Mouse (Mus musculus): Measurements from ENCODE around the gene Adam22.
"Not testable (repeated sequence)": the region's sequence is repeated elsewhere in the genome, so short reads cannot be mapped to it uniquely, and the experiment has no call there.

The Adam22 gene

DNA sequence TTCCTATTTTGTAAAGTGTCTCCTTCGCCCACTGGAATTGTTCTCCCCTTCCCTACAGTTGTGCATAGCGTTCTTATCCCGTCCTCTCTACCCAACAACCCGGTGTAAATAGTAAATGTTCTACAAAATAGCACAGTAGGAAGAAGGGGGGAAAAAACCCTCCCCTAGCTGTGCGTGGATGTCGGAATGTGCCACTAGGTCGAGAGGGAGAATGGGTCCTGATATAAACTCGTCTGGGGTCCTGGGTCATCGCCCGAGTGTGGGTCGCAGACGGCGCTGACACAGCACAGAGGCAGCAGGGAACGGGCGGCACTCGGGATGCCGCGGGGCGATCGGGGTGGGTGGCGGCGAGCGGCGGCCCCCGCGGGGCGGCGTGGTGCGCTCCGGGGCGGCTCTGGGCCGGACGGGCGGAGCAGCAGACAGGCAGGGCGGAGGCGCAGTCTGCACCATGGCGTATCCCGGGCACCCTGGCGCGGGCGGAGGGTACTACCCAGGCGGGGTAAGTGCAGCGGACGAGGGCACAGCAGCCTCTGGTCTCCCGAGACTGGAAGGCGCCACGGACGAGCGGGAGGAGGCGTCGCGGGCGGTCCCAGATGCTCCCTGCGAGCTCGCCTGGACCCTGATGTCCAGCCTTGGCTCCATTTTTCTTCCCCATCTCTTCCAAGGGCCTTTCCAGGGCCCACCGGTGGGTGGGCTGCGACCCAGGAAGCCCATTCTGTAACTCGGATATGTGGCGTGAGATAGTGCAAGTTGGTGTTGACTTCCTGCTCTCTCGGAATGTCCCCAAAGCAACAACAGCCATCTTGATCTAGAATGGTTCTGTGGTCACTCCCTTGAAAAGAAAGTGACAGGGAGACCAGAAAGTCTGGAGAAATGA is 311.6 kb downstream of the Adam22 start:
- peak; percentile 77 for DNase-seq (ENCODE audit: low spot score)

DNA sequence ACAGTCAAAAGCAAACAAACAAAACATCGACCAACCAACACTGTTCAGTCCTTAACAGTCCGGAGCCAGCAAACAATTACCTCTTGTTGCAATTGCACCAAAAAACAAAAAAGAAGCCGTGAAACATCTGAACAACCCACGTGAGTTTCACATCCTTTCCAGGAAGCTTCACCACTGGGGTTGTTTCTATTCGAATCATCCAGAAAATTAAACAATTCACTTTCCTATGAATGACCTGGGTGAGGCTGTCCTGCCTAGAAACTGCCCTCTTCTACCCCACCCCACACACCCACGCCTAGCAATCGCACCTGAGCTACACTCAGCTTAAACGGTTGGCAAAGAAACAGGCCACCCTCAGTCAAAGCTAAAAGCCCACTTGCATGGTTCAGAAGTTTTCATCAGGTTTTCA is 312.2 kb downstream of the Adam22 start:
- DNase-seq (ENCODE audit: low spot score): no peak

DNA sequence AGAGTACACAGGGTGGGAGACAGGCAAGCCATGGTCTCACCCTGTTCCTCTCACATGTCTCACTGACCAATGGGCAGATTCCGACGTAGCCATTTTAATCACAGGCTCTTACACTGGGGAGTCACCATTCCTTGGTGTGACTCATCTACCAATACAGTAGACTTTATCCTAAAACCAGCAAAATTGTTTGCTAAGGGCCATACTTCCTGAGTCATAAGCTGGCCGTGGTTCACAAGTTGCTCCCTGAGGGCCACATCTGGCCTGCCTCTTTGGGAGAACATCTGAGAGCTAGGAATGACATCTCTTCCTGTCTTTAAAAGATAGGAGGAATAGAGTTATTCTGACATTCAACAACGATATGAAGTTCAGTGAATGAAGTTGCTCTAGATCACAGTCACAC is 314.1 kb downstream of the Adam22 start:
- DNase-seq (ENCODE audit: low spot score): no peak

DNA sequence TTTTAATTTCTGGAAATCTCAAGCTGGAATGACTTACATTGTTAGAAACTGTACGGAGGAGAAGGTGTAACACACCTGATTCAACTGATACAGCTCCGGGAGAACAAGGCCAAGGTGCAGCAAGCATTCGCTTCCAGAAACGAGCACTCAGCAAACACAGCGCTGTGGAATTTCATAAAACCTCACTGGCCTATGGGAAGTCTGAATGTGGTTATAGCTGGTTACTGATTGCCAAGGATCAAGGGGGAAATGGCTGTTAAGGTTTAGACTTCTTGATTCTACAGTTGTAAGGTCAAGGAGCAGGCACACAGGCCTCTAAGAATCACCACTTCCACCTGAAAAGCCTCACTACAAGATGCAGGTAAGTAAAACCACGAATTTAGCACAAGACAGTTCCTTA is 322.1 kb downstream of the Adam22 start, which contains the start of gene Sri:
Sri (plus strand) TSS at position 224 of the 400 bp plus-strand sequence.
- DNase-seq (ENCODE audit: low spot score): no peak

DNA sequence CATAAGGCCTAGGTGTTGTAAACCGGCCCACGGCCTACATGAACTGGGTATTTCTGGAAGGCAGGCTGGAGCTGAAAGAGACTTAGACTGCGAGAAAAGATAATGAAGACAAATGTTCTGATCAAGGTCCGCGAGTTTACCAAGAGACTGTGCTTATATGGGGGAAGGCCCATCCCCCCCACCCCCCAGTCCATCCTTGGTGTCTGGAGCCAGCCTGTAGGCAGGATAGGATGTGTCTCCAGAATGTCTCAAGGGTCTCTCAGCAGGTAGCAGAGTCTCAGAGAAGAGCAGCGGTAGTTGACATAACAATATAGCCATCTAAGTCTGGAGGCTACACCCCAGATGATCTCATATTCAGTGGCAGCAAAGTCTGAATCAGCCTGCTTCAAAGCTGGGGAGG is 333.4 kb downstream of the Adam22 start:
- not testable (repeated sequence) for DNase-seq (ENCODE audit: low spot score)

Measured in retina, embryonic 14.5 days (tissue).